Mouse (Mus musculus) ES-E14 (cell line): Measurements from ENCODE around the gene Ankar. TPM values are rescaled to one million over a fixed set of nuclear protein-coding genes. Genes with fewer than 3 reads are reported as not detected.

ENCODE experiments used
- DNase-seq: peaks from one replicate; pipeline ENCODE4 v3.0.0-alpha.2; 2013; ENCODE audit warnings: low read depth, low spot score
- H3K27ac ChIP-seq: 2 replicates; pipeline ENCODE4 v1.5.1; 2012; ENCODE audit warnings: low read depth, mild to moderate bottlenecking, low read length, moderate library complexity, mixed read lengths; ENCODE audit not compliant: poor library complexity, insufficient read depth, severe bottlenecking
- H3K36me3 ChIP-seq: 2 replicates; pipeline ENCODE4 v1.6.1; 2012; ENCODE audit warnings: mild to moderate bottlenecking, low read length, moderate library complexity, mixed read lengths; ENCODE audit not compliant: control insufficient read depth, poor library complexity, insufficient read depth, severe bottlenecking
- H3K4me1 ChIP-seq, 2 experiments: fragments of 150-350 bp in 1 of 2; sonication (generic) in 1 of 2; 2 replicates each; pipeline ENCODE4 v1.6.1; 2012; ENCODE audit warnings: low read length in 2 of 2, mild to moderate bottlenecking in 1 of 2, mixed read lengths in 1 of 2; ENCODE audit not compliant: control insufficient read depth in 2 of 2, insufficient read depth in 2 of 2, poor library complexity in 1 of 2
- H3K4me3 ChIP-seq, 2 experiments: fragments of 150-350 bp in 1 of 2; sonication (generic) in 1 of 2; 2 replicates each; pipeline ENCODE4 v1.5.1; 2012; ENCODE audit warnings: low read length in 2 of 2, low read depth in 1 of 2, mild to moderate bottlenecking in 1 of 2, mixed read lengths in 1 of 2; ENCODE audit not compliant: insufficient read depth in 1 of 2, poor library complexity in 1 of 2, severe bottlenecking in 1 of 2
- H3K9ac ChIP-seq: 2 replicates; pipeline ENCODE4 v1.6.1; 2012; ENCODE audit warnings: low read depth, mild to moderate bottlenecking, low read length, mixed read lengths; ENCODE audit not compliant: poor library complexity, insufficient read depth, severe bottlenecking
- H3K9me3 ChIP-seq: fragments of 150-350 bp; sonication (generic); 2 replicates; pipeline ENCODE4 v1.6.1; 2012; ENCODE audit warnings: low read depth, mild to moderate bottlenecking, low read length; ENCODE audit not compliant: control insufficient read depth, insufficient read depth
- CHD2 ChIP-seq: IDR thresholded peaks from 2 replicates; pipeline ENCODE4 v1.6.1; 2014; ENCODE audit warnings: mild to moderate bottlenecking, low read depth, low read length, inconsistent platforms
- HCFC1 ChIP-seq: IDR thresholded peaks from 2 replicates; pipeline ENCODE4 v1.6.1; 2012; ENCODE audit warnings: low read length, inconsistent platforms, borderline replicate concordance; ENCODE audit not compliant: insufficient read depth
- MAFK ChIP-seq: IDR thresholded peaks from 2 replicates; pipeline ENCODE4 v1.6.1; 2014; ENCODE audit warnings: mild to moderate bottlenecking, low read depth, low read length, inconsistent platforms; ENCODE audit not compliant: insufficient read depth
- ZC3H11A ChIP-seq: IDR thresholded peaks from 2 replicates; pipeline ENCODE4 v1.6.1; 2012; ENCODE audit warnings: low read depth, mild to moderate bottlenecking, inconsistent platforms, low read length, borderline replicate concordance
- ZNF384 ChIP-seq: IDR thresholded peaks from 2 replicates; pipeline ENCODE4 v1.6.1; 2012; ENCODE audit warnings: low read depth, low read length, inconsistent platforms
- in situ Hi-C, 2 experiments: fragments of 600-800 bp; cut with MboI; formaldehyde crosslinking; loops; one replicate each; pipeline ENCODE4 v1.15.1; 2025; ENCODE audit warnings: low sequenced_read_pairs in 2 of 2, inconsistent platforms in 1 of 2; ENCODE audit not compliant: unreplicated experiment in 2 of 2
- total RNA-seq: library from RNA; depleted of rRNA; stranded (reverse); fragments of 300-350 nt; gene quantifications from 2 replicates; pipeline ENCODE4 v1.2.3, GENCODE M21; 2012

Ankar gene
- total RNA-seq, 1 experiment = not detected

- DNase-seq = no peak
- H3K4me3 ChIP-seq = no peak overlapping the region
- H3K4me1 ChIP-seq = peaks cover 4 to 6% of the 10 kb centered on the region in 2 experiments; a peak in 2 of 4 replicates
- H3K9me3 ChIP-seq = no peaks in the 10 kb centered on the region
- no peak overlapping the region for H3K27ac ChIP-seq
- H3K9ac ChIP-seq = no peak overlapping the region
- H3K36me3 ChIP-seq = no peaks in the 10 kb centered on the region
- in situ Hi-C loops = no loop called here
- no peak for TF ChIP-seq MAFK
These were observed 28.4 kb upstream of the Ankar start for GRCm38 (mm10) chr1:72728781-72729180.

- H3K4me1 ChIP-seq = peaks cover 4 to 8% of the 10 kb centered on the region in 2 experiments; a peak in 2 of 4 replicates
- TF ChIP-seq CHD2 (no peak), HCFC1 (no peak), ZC3H11A (no peak)
- in situ Hi-C loops = no loop called here
- H3K36me3 ChIP-seq = no peaks in the 10 kb centered on the region
- no peaks in the 10 kb centered on the region for H3K9me3 ChIP-seq
- H3K4me3 ChIP-seq = no peak overlapping the region
- no peak for DNase-seq
- no peak overlapping the region for H3K9ac ChIP-seq
- H3K27ac ChIP-seq = no peak overlapping the region
These were observed 25.6 kb upstream of the Ankar start for GRCm38 (mm10) chr1:72725941-72726340.

GRCm38 (mm10) chr1:72724354-72724753 is 24.0 kb upstream of the Ankar start:
- Histone ChIP-seq H3K36me3 (no peaks in the 10 kb centered on the region; the same call in 1 of the 2 replicates), H3K4me1 (peaks cover 4 to 8% of the 10 kb centered on the region in 2 experiments; a peak in 2 of 4 replicates), H3K9me3 (no peaks in the 10 kb centered on the region), H3K4me3 (no peak overlapping the region), H3K27ac (no peak overlapping the region), H3K9ac (no peak overlapping the region)
- no peak for TF ChIP-seq HCFC1
- TF ChIP-seq MAFK = no peak
- TF ChIP-seq ZNF384 = no peak
- TF ChIP-seq CHD2 = no peak
- TF ChIP-seq ZC3H11A = no peak
- in situ Hi-C loops = no loop called here
- DNase-seq = no peak

- Histone ChIP-seq H3K27ac (no peak overlapping the region), H3K4me1 (peaks cover 4 to 10% of the 10 kb centered on the region in 2 experiments; a peak in 2 of 4 replicates), H3K36me3 (no peaks in the 10 kb centered on the region; the same call in 1 of the 2 replicates), H3K9ac (no peak overlapping the region), H3K9me3 (no peaks in the 10 kb centered on the region), H3K4me3 (no peak overlapping the region)
- DNase-seq = no peak
- TF ChIP-seq CHD2 (no peak), MAFK (no peak), HCFC1 (no peak), ZC3H11A (no peak), ZNF384 (no peak)
- in situ Hi-C loops = no loop called here
These were observed 22.3 kb upstream of the Ankar start for GRCm38 (mm10) chr1:72722646-72723045.

DNA sequence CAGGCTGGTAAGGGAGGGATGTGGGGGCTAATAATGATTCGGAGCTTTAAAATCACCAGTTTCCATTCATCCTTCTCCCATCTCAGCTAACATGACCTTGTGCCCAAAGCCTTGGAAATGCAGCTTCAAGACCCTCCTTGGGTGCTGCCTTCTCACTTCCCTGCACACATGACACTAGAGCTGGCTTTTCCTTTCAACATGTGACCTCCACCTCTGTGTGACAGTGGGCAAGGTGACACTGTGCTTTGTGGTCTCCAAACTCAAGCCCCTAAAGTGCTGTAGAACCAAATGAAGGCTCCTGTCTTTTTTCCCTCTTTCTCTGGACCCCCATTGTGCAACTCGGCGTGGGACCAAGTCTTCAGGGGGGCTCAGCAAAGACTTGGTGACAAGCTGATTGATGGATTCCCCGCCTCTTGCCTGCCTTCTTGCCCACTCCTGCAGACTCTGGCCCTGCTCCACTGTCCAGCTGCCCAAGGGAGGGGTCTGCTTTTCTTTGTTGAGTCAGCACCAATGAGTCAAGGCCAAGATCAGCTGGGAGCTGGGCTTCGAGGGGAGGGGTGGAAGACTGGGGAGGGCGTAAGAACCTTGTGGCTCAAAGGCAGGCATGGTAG is 19.8 kb upstream of the Ankar start:
- Histone ChIP-seq H3K4me3 (no peak overlapping the region), H3K9me3 (no peaks in the 10 kb centered on the region), H3K36me3 (peaks cover 3% of the 10 kb centered on the region), H3K9ac (no peak overlapping the region), H3K4me1 (peaks cover 0 to 4% of the 10 kb centered on the region in 2 experiments; a peak in 1 of 4 replicates), H3K27ac (no peak overlapping the region)
- TF ChIP-seq ZC3H11A = no peak
- TF ChIP-seq MAFK = no peak
- no peak for TF ChIP-seq ZNF384
- TF ChIP-seq CHD2 = no peak
- no peak for TF ChIP-seq HCFC1
- in situ Hi-C loops = no loop called here
- DNase-seq = no peak
